Mouse (Mus musculus) testis, adult 2 months (tissue): ENCODE results near the gene Ctf2.

Source experiments
- CTCF ChIP-seq: fragments of 200-500 bp; IDR thresholded peaks from 2 replicates; pipeline ENCODE4 v1.5.1; 2012; ENCODE audit warnings: low read depth, mild to moderate bottlenecking, inconsistent platforms, low read length, moderate library complexity; ENCODE audit not compliant: control insufficient read depth, insufficient read depth, insufficient replicate concordance
- POLR2A ChIP-seq: fragments of 200-500 bp; IDR thresholded peaks from 2 replicates; pipeline ENCODE4 v1.6.1; 2012; ENCODE audit warnings: low read depth, mild to moderate bottlenecking, inconsistent platforms, low read length, moderate library complexity; ENCODE audit not compliant: control insufficient read depth

DNA sequence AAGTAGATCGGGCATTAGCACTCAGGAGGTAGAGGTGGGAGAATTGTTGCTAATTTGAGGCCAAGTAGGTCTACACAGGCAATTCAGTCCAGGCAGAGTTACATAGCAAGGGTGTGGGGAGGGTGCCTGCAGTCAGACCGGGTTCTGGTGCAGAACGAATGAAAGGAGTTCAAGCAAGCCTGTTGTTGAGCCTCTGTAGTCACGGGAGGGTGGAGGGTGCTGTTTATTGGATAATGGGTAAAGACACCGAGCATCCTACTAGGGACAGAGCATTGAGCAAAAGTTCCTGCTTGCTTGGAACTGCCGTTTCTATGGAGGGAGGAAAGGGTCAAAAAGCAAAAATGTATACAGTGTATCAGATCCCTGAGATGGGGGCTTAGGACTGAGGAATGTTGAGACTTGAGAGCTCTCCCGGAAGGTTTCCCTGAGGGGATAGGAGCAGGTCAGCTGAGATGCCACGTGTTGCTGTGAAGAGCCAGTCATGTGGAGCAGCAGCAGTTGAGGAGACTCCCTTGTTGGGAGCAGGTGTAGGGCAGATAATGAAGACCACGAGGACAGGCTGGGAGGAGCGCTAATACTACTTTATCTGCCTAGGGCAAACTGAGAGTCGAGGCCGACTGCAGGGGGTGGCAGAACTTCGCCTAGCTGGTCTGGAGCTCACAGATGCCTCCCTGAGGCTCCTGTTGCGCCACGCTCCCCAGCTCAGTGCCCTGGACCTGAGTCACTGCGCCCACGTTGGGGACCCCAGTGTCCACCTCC, 35.1 kb upstream of the Ctf2 start:
- TF ChIP-seq POLR2A, result no peak
- TF ChIP-seq CTCF, result no peak
